Mouse (Mus musculus): ENCODE results near the gene Slc7a1. TPM values are rescaled to one million over a fixed set of nuclear protein-coding genes. Genes with fewer than 3 reads are reported as not detected.

The Slc7a1 gene
- polyA plus RNA-seq, 1 experiment = 12.8 TPM

DNA sequence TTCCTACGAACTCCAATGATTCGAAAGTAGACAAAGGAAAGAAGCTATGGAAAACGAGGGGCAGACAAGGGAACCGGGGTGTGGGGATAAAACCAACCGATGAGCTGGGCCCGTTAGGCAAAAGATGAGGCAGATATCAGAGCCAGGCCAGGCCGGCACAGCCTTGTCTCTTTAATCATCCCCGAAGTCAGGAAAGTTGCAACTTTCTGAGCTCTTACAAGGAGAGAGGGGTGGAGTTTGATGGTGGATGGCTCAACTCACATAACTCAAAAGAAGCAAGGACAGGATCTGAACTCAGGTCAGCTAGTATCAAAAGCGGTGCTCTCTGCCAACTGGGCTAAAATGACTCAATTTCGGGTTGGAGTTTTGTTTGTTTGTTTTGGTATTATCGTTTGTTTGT lies 40.6 kb downstream of the Slc7a1 start:
- Histone ChIP-seq H3K27me3 (ENCODE audit: control insufficient read depth, insufficient read depth, low read length) (no peaks in the 10 kb centered on the region), H3K4me3 (ENCODE audit: control insufficient read depth, insufficient read depth, low read length) (no peak overlapping the region), H3K4me1 (replicated peaks; ENCODE audit: control insufficient read depth, insufficient read depth, low read length) (peaks cover 5% of the 10 kb centered on the region; the same call in 1 of the 2 replicates), H3K27ac (ENCODE audit: control insufficient read depth, insufficient read depth, low read length) (no peak overlapping the region), H3K36me3 (ENCODE audit: control insufficient read depth, insufficient read depth, low read length) (no peaks in the 10 kb centered on the region)
- TF ChIP-seq POLR2A (IDR thresholded peaks at IDR 0.05; ENCODE audit: control insufficient read depth, extremely low read depth, insufficient read depth, low read length, poor library complexity) (no peak), CTCF (IDR thresholded peaks at IDR 0.05; ENCODE audit: borderline replicate concordance, control insufficient read depth, extremely low read depth, insufficient read depth, low read length, poor library complexity) (no peak)
- DNase-seq = no peak
- WGBS = 96% methylated on average over 11 of the region's 11 CpGs

- H3K4me3 ChIP-seq (ENCODE audit: control insufficient read depth, insufficient read depth, low read length) = no peak overlapping the region
- H3K36me3 ChIP-seq (ENCODE audit: control insufficient read depth, insufficient read depth, low read length) = no peaks in the 10 kb centered on the region
- H3K27ac ChIP-seq (ENCODE audit: control insufficient read depth, insufficient read depth, low read length) = no peak overlapping the region
- WGBS = 97% methylated on average over 6 of the region's 6 CpGs
- peaks cover 5% of the 10 kb centered on the region; the same call in 1 of the 2 replicates for H3K4me1 ChIP-seq (replicated peaks; ENCODE audit: control insufficient read depth, insufficient read depth, low read length)
- no peaks in the 10 kb centered on the region for H3K27me3 ChIP-seq (ENCODE audit: control insufficient read depth, insufficient read depth, low read length)
- DNase-seq = no peak
- no peak for TF ChIP-seq CTCF (IDR thresholded peaks at IDR 0.05; ENCODE audit: borderline replicate concordance, control insufficient read depth, extremely low read depth, insufficient read depth, low read length, poor library complexity)
These were observed 42.5 kb downstream of the Slc7a1 start for GRCm38 (mm10) chr5:148357168-148357567.

DNA sequence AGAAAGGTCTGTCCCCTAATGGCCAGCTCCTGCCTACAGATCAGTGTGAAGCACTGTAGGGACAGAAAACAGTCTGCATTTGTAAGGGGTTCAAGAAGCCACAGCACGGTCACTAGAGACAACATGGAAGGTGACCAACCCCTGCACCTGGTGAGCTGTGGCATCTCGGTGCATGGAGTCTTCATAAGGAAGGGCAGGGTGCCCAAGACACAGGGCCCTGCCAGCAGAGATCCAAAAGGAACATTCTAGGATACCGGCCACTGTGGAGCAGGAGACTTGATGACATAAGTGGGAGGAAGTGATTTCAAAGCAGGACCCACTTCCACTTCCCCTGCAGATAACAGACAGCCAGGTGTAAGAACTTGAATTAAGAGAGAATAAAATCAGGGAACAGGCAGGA lies 43.9 kb downstream of the Slc7a1 start:
- no peak for DNase-seq
- 91% methylated on average over 3 of the region's 3 CpGs for WGBS
- TF ChIP-seq CTCF (IDR thresholded peaks at IDR 0.05; ENCODE audit: borderline replicate concordance, control insufficient read depth, extremely low read depth, insufficient read depth, low read length, poor library complexity) (no peak), POLR2A (IDR thresholded peaks at IDR 0.05; ENCODE audit: control insufficient read depth, extremely low read depth, insufficient read depth, low read length, poor library complexity) (no peak)
- no peaks in the 10 kb centered on the region for H3K36me3 ChIP-seq (ENCODE audit: control insufficient read depth, insufficient read depth, low read length)
- no peak overlapping the region for H3K4me3 ChIP-seq (ENCODE audit: control insufficient read depth, insufficient read depth, low read length)
- no peaks in the 10 kb centered on the region for H3K27me3 ChIP-seq (ENCODE audit: control insufficient read depth, insufficient read depth, low read length)
- H3K27ac ChIP-seq (ENCODE audit: control insufficient read depth, insufficient read depth, low read length) = no peak overlapping the region
- H3K4me1 ChIP-seq (replicated peaks; ENCODE audit: control insufficient read depth, insufficient read depth, low read length) = no peaks in the 10 kb centered on the region

DNA sequence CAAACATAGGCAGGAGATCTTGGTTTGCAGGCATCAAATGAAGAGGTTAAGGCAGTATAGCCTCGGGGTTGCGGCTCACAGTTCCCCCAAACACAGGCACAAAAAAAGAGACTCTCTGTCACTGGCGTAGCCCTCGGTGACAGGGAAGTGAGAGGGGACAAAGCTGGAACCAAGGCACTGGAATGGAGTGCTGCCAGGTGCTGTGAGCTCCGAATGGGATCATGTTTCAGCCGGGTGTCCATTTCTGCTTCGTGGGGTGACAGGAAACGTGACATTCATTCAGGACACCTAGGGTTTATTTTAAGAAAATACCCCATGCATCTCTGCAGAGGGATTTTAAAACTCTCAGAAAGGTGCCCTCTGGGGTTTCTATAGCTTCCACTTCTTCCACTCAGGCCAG lies 45.2 kb downstream of the Slc7a1 start:
- WGBS = 92% methylated on average over 8 of the region's 8 CpGs
- no peak overlapping the region for H3K27ac ChIP-seq (ENCODE audit: control insufficient read depth, insufficient read depth, low read length)
- no peak for DNase-seq

GRCm38 (mm10) chr5:148353429-148353828 lies 46.3 kb downstream of the Slc7a1 start:
- no peak for DNase-seq
- 88% methylated on average over 16 of the region's 16 CpGs for WGBS
- Histone ChIP-seq H3K4me1 (replicated peaks; ENCODE audit: control insufficient read depth, insufficient read depth, low read length) (no peaks in the 10 kb centered on the region), H3K27ac (ENCODE audit: control insufficient read depth, insufficient read depth, low read length) (no peak overlapping the region), H3K27me3 (ENCODE audit: control insufficient read depth, insufficient read depth, low read length) (no peaks in the 10 kb centered on the region), H3K4me3 (ENCODE audit: control insufficient read depth, insufficient read depth, low read length) (no peak overlapping the region), H3K36me3 (ENCODE audit: control insufficient read depth, insufficient read depth, low read length) (no peaks in the 10 kb centered on the region)
- TF ChIP-seq POLR2A (IDR thresholded peaks at IDR 0.05; ENCODE audit: control insufficient read depth, extremely low read depth, insufficient read depth, low read length, poor library complexity) (no peak), CTCF (IDR thresholded peaks at IDR 0.05; ENCODE audit: borderline replicate concordance, control insufficient read depth, extremely low read depth, insufficient read depth, low read length, poor library complexity) (no peak)

More for the DNA sequence above, 45.2 kb downstream of the Slc7a1 start:
- Histone ChIP-seq H3K4me3 (ENCODE audit: control insufficient read depth, insufficient read depth, low read length) (no peak overlapping the region), H3K4me1 (replicated peaks; ENCODE audit: control insufficient read depth, insufficient read depth, low read length) (no peaks in the 10 kb centered on the region), H3K36me3 (ENCODE audit: control insufficient read depth, insufficient read depth, low read length) (no peaks in the 10 kb centered on the region), H3K27me3 (ENCODE audit: control insufficient read depth, insufficient read depth, low read length) (no peaks in the 10 kb centered on the region)
- TF ChIP-seq CTCF (IDR thresholded peaks at IDR 0.05; ENCODE audit: borderline replicate concordance, control insufficient read depth, extremely low read depth, insufficient read depth, low read length, poor library complexity) (no peak), POLR2A (IDR thresholded peaks at IDR 0.05; ENCODE audit: control insufficient read depth, extremely low read depth, insufficient read depth, low read length, poor library complexity) (no peak)

DNA sequence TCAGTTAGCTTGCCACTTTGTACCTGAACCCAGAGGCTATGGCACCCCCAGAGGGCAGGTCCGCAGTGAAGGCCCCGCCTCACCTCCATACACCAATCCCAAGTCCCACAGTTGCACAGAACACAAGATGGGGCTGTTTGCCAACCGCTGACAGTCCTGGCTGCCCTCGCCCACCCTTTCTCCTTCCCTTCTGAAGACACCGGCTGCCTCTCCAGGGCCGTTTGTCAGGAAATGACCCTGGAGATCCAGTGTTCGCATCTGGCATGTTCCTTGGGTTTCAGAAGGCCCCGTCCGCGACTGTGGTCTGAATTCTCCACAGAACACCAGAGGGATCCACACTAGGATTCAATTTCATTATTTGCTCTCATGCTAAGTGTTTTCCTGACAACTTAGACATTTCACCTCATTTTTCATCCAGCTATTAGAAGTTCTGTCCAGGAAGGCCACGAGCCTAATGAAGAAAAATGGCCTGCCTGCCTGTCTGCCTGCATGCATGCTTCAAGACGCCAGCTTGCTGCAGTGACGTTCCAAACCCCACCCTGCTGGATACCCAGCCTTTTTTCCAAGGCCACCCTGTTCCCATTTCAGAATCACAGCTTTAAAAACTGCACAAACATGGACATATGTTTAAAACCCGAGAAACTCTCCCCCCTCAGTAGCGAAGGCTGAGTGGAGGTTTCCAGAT lies 50.2 kb downstream of the Slc7a1 start:
- H3K27ac ChIP-seq (ENCODE audit: control insufficient read depth, insufficient read depth, low read length) = no peak overlapping the region
- 96% methylated on average over 15 of the region's 15 CpGs for WGBS
- no peaks in the 10 kb centered on the region for H3K36me3 ChIP-seq (ENCODE audit: control insufficient read depth, insufficient read depth, low read length)
- H3K27me3 ChIP-seq (ENCODE audit: control insufficient read depth, insufficient read depth, low read length) = no peaks in the 10 kb centered on the region
- no peak for DNase-seq
- TF ChIP-seq POLR2A (IDR thresholded peaks at IDR 0.05; ENCODE audit: control insufficient read depth, extremely low read depth, insufficient read depth, low read length, poor library complexity) = no peak
- TF ChIP-seq CTCF (IDR thresholded peaks at IDR 0.05; ENCODE audit: borderline replicate concordance, control insufficient read depth, extremely low read depth, insufficient read depth, low read length, poor library complexity) = no peak
- no peaks in the 10 kb centered on the region for H3K4me1 ChIP-seq (replicated peaks; ENCODE audit: control insufficient read depth, insufficient read depth, low read length)
- no peak overlapping the region for H3K4me3 ChIP-seq (ENCODE audit: control insufficient read depth, insufficient read depth, low read length)

- Histone ChIP-seq H3K27ac (ENCODE audit: control insufficient read depth, insufficient read depth, low read length) (no peak overlapping the region), H3K36me3 (ENCODE audit: control insufficient read depth, insufficient read depth, low read length) (no peaks in the 10 kb centered on the region), H3K27me3 (ENCODE audit: control insufficient read depth, insufficient read depth, low read length) (no peaks in the 10 kb centered on the region), H3K4me3 (ENCODE audit: control insufficient read depth, insufficient read depth, low read length) (no peak overlapping the region), H3K4me1 (replicated peaks; ENCODE audit: control insufficient read depth, insufficient read depth, low read length) (no peaks in the 10 kb centered on the region)
- no peak for DNase-seq
- no peak for TF ChIP-seq POLR2A (IDR thresholded peaks at IDR 0.05; ENCODE audit: control insufficient read depth, extremely low read depth, insufficient read depth, low read length, poor library complexity)
- TF ChIP-seq CTCF (IDR thresholded peaks at IDR 0.05; ENCODE audit: borderline replicate concordance, control insufficient read depth, extremely low read depth, insufficient read depth, low read length, poor library complexity) = no peak
- 95% methylated on average over 8 of the region's 8 CpGs for WGBS
These were observed 51.6 kb downstream of the Slc7a1 start for GRCm38 (mm10) chr5:148348153-148348552.
